Comparison of ENCODE assay signal across 23 mouse cellular contexts in the genomic region with DNA sequence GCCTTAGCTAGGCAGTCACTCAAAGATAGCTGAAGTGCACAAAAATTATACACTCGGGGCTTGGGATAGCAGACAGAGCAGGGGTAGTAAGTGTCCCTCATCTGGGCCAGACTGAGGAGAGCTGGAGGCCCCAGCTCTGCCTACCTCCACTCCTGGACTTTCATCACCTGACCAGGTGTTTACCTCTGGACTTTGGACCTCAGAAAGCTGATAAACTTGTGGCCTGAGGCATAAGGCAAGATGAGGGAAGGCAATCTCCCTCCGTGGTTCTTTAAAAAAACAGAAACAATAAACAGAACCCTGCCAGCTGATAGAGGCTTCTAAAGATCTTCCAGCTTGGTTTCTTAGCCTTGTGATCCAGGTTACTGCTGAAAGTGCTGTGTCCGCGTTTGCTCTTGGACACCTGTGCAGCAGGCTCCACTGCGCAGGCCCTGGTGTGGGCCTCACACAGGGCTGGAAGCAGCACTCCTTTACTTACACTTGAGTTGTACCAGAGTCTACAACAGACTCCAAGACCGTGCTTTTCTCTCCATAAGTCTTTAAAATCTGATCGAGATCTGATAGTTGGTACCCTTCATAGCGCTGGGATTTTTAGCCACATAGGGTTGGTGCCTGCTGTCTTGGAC. TPM values are rescaled to one million over a fixed set of nuclear protein-coding genes. Genes with fewer than 3 reads are reported as not detected.
DNase-seq lines count a peak whose midpoint lies in the region; ATAC-seq and TF ChIP-seq lines count a peak whose summit lies in the region.
"Had no signal": no experiment of that assay in that cellular context is flagged by ENCODE, and none has a peak within 500 bp of the region (broad histone marks: within the 10 kb centered on the region; RNA-seq: fewer than 3 reads in every experiment).

No protein-coding gene starts in this region.

- H3K9me3 ChIP-seq in kidney, embryonic 15.5 days (replicated peaks): no peaks in the 10 kb centered on the region
- H3K9me3 ChIP-seq in liver, embryonic 12.5 days (replicated peaks): no peaks in the 10 kb centered on the region
- no peaks in the 10 kb centered on the region for H3K9me3 ChIP-seq in stomach, embryonic 14.5 days (ENCODE audit: control insufficient read depth, low read depth, low read length)
- H3K9me3 ChIP-seq in forebrain, postnatal 0 days (ENCODE audit: low read length): no peaks in the 10 kb centered on the region
- H3K9me3 ChIP-seq: embryonic facial prominence, embryonic 10.5 days; hindbrain, embryonic 12.5 days; limb, embryonic 12.5 days; midbrain, embryonic 12.5 days had no signal

- TF ChIP-seq CTCF in forebrain, postnatal 0 days (IDR thresholded peaks at IDR 0.05; ENCODE audit: low read depth): no peak

- H3K27me3 ChIP-seq in kidney, embryonic 15.5 days: no peaks in the 10 kb centered on the region
- H3K27me3 ChIP-seq in liver, embryonic 12.5 days (replicated peaks): no peaks in the 10 kb centered on the region
- no peaks in the 10 kb centered on the region for H3K27me3 ChIP-seq in stomach, embryonic 14.5 days (ENCODE audit: control insufficient read depth, insufficient read depth, low read length)
- no peaks in the 10 kb centered on the region for H3K27me3 ChIP-seq in forebrain, postnatal 0 days (ENCODE audit: insufficient read depth, low read length)
- H3K27me3 ChIP-seq: hindbrain, embryonic 12.5 days; limb, embryonic 12.5 days; midbrain, embryonic 12.5 days had no signal

- ATAC-seq in kidney, embryonic 15.5 days (replicated peaks; ENCODE audit: low FRiP score): no peak
- no peak for ATAC-seq in liver, embryonic 12.5 days
- ATAC-seq in stomach, embryonic 14.5 days (ENCODE audit: insufficient number of reproducible peaks, insufficient read depth, low FRiP score, low read depth): peak; percentile 79
- no peak for ATAC-seq in activated CD4-positive, CD25-positive, alpha-beta regulatory T cell, adult 4 months
- no peak for ATAC-seq in forebrain, postnatal 0 days
- ATAC-seq: forebrain, embryonic 16.5 days had no signal

- WGBS in kidney, embryonic 15.5 days: 91% methylated on average over 8 of the region's 8 CpGs
- 91% methylated on average over 8 of the region's 8 CpGs for WGBS in liver, embryonic 12.5 days (ENCODE audit: insufficient replicate concordance)
- 83% methylated on average over 8 of the region's 8 CpGs for WGBS in stomach, embryonic 14.5 days
- WGBS in forebrain, postnatal 0 days: 98% methylated on average over 8 of the region's 8 CpGs

- no peak overlapping the region for H3K27ac ChIP-seq in kidney, embryonic 15.5 days
- peak overlapping the region; percentile 17; the same call in 1 of the 2 replicates for H3K27ac ChIP-seq in liver, embryonic 12.5 days
- H3K27ac ChIP-seq in stomach, embryonic 14.5 days (ENCODE audit: low read length): peak overlapping the region; percentile 44; the same call in 1 of the 2 replicates
- H3K27ac ChIP-seq in forebrain, postnatal 0 days (ENCODE audit: low read depth, low read length): no peak overlapping the region
- H3K27ac ChIP-seq: embryonic facial prominence, embryonic 10.5 days; heart, adult 2 months; hindbrain, embryonic 12.5 days; limb, embryonic 12.5 days; midbrain, embryonic 12.5 days had no signal

- H3K9ac ChIP-seq in kidney, embryonic 15.5 days: no peak overlapping the region
- no peak overlapping the region for H3K9ac ChIP-seq in liver, embryonic 12.5 days
- H3K9ac ChIP-seq in stomach, embryonic 14.5 days (replicated peaks; ENCODE audit: low read depth, low read length): no peak overlapping the region
- no peak overlapping the region for H3K9ac ChIP-seq in forebrain, postnatal 0 days
- H3K9ac ChIP-seq: hindbrain, embryonic 12.5 days; limb, embryonic 12.5 days; midbrain, embryonic 12.5 days had no signal

- no peak overlapping the region for H3K4me3 ChIP-seq in kidney, embryonic 15.5 days (replicated peaks)
- H3K4me3 ChIP-seq in liver, embryonic 12.5 days: no peak overlapping the region
- H3K4me3 ChIP-seq in stomach, embryonic 14.5 days (ENCODE audit: low read depth, low read length): no peak overlapping the region
- H3K4me3 ChIP-seq in forebrain, postnatal 0 days (ENCODE audit: low read depth, low read length): no peak overlapping the region
- H3K4me3 ChIP-seq: embryonic facial prominence, embryonic 10.5 days; heart, adult 2 months; hindbrain, embryonic 12.5 days; limb, embryonic 12.5 days; midbrain, embryonic 12.5 days had no signal

- H3K36me3 ChIP-seq in kidney, embryonic 15.5 days: peaks cover 94% of the 10 kb centered on the region
- H3K36me3 ChIP-seq in liver, embryonic 12.5 days: peaks cover 100% of the 10 kb centered on the region
- peaks cover 89% of the 10 kb centered on the region for H3K36me3 ChIP-seq in stomach, embryonic 14.5 days (ENCODE audit: control insufficient read depth, insufficient read depth, low read length)
- H3K36me3 ChIP-seq in forebrain, postnatal 0 days (ENCODE audit: insufficient read depth): peaks cover 90% of the 10 kb centered on the region

- no peak overlapping the region for H3K4me2 ChIP-seq in kidney, embryonic 15.5 days
- no peak overlapping the region for H3K4me2 ChIP-seq in liver, embryonic 12.5 days
- H3K4me2 ChIP-seq in stomach, embryonic 14.5 days (replicated peaks; ENCODE audit: low read depth, low read length): no peak overlapping the region
- H3K4me2 ChIP-seq in forebrain, postnatal 0 days (ENCODE audit: low read depth): no peak overlapping the region
- H3K4me2 ChIP-seq: hindbrain, embryonic 12.5 days; limb, embryonic 12.5 days; midbrain, embryonic 12.5 days had no signal

- peak; percentile 36 for DNase-seq in kidney, adult 11 months
- DNase-seq in liver: no peak
- DNase-seq in ovary, postnatal 14 days (ENCODE audit: low spot score): no peak
- no peak for DNase-seq in forebrain, postnatal 0 days
- DNase-seq: adrenal gland, adult 2 months; cerebellum, adult 11 months; cerebellum, postnatal 10 days; gastrocnemius, postnatal 14 days; heart, adult 2 months; kidney, postnatal 14 days; lung, adult 2 months; lung, postnatal 14 days had no signal

- H3K4me1 ChIP-seq in kidney, embryonic 15.5 days: peaks cover 19% of the 10 kb centered on the region
- peaks cover 11% of the 10 kb centered on the region; the same call in 1 of the 2 replicates for H3K4me1 ChIP-seq in liver, embryonic 12.5 days
- no peaks in the 10 kb centered on the region for H3K4me1 ChIP-seq in stomach, embryonic 14.5 days (ENCODE audit: control insufficient read depth, insufficient read depth, low read length)
- H3K4me1 ChIP-seq in forebrain, postnatal 0 days (ENCODE audit: insufficient read depth): no peaks in the 10 kb centered on the region
- H3K4me1 ChIP-seq: embryonic facial prominence, embryonic 10.5 days; hindbrain, embryonic 12.5 days; limb, embryonic 12.5 days; midbrain, embryonic 12.5 days had no signal

RNA-seq across cellular contexts. Expression of a gene that starts 19.9 kb away (rescaled TPM):
- polyA plus RNA-seq in kidney, embryonic 15.5 days (2015; fragmentation: Nextera tagmentation; extraction: Ambion mirVana): 15.5 and 17.1 TPM in 2 replicates
- 14.5 and 17.6 TPM in 2 replicates for polyA plus RNA-seq in liver, embryonic 12.5 days (2016; fragmentation: Nextera tagmentation; extraction: Ambion mirVana)
- 16.3 and 20.6 TPM in 2 replicates for polyA plus RNA-seq in stomach, embryonic 14.5 days (2014; fragmentation: Nextera tagmentation; extraction: Ambion mirVana)
- 10 to 100 TPM; 14.0 to 16.1 TPM for polyA plus RNA-seq in activated CD4-positive, CD25-positive, alpha-beta regulatory T cell, adult 4 months (2017; shearing (Covaris generic))
- total RNA-seq in forebrain, postnatal 0 days (2014; rRNA removed): 36.7 and 57.5 TPM in 2 replicates
- 9.4 and 11.0 TPM in 2 replicates for polyA plus RNA-seq in forebrain, postnatal 0 days (2015; fragmentation: Nextera tagmentation; extraction: Ambion mirVana)

RNA-seq across cellular contexts. Expression of a gene that starts 32.0 kb away (rescaled TPM):
- 51.0 and 55.9 TPM in 2 replicates for polyA plus RNA-seq in kidney, embryonic 15.5 days (2015; fragmentation: Nextera tagmentation; extraction: Ambion mirVana)
- 43.9 and 48.0 TPM in 2 replicates for polyA plus RNA-seq in liver, embryonic 12.5 days (2016; fragmentation: Nextera tagmentation; extraction: Ambion mirVana)
- 53.9 and 55.7 TPM in 2 replicates for polyA plus RNA-seq in stomach, embryonic 14.5 days (2014; fragmentation: Nextera tagmentation; extraction: Ambion mirVana)
- polyA plus RNA-seq in activated CD4-positive, CD25-positive, alpha-beta regulatory T cell, adult 4 months (2017; shearing (Covaris generic)): 1 to 10 TPM; 5.7 to 9.2 TPM
- 40.1 and 61.2 TPM in 2 replicates for total RNA-seq in forebrain, postnatal 0 days (2014; rRNA removed)
- polyA plus RNA-seq in forebrain, postnatal 0 days (2015; fragmentation: Nextera tagmentation; extraction: Ambion mirVana): 105 and 130 TPM in 2 replicates

RNA-seq across cellular contexts. Expression of a gene that starts 33.0 kb away (rescaled TPM):
- 327 and 334 TPM in 2 replicates for polyA plus RNA-seq in kidney, embryonic 15.5 days (2015; fragmentation: Nextera tagmentation; extraction: Ambion mirVana)
- 182 and 187 TPM in 2 replicates for polyA plus RNA-seq in liver, embryonic 12.5 days (2016; fragmentation: Nextera tagmentation; extraction: Ambion mirVana)
- 266 and 292 TPM in 2 replicates for polyA plus RNA-seq in stomach, embryonic 14.5 days (2014; fragmentation: Nextera tagmentation; extraction: Ambion mirVana)
- polyA plus RNA-seq in activated CD4-positive, CD25-positive, alpha-beta regulatory T cell, adult 4 months (2017; shearing (Covaris generic)): 100 to 1,000 TPM in 1 of 2 experiments, 10 to 100 TPM in 1; 75.9 to 106 TPM
- 114 and 122 TPM in 2 replicates for total RNA-seq in forebrain, postnatal 0 days (2014; rRNA removed)
- 197 and 211 TPM in 2 replicates for polyA plus RNA-seq in forebrain, postnatal 0 days (2015; fragmentation: Nextera tagmentation; extraction: Ambion mirVana)

RNA-seq across cellular contexts. Expression of a gene that starts 56.9 kb away (rescaled TPM):
- polyA plus RNA-seq in kidney, embryonic 15.5 days (2015; fragmentation: Nextera tagmentation; extraction: Ambion mirVana): 0.38 and 0.51 TPM in 2 replicates
- 0.33 and 0.36 TPM in 2 replicates for polyA plus RNA-seq in liver, embryonic 12.5 days (2016; fragmentation: Nextera tagmentation; extraction: Ambion mirVana)
- polyA plus RNA-seq in stomach, embryonic 14.5 days (2014; fragmentation: Nextera tagmentation; extraction: Ambion mirVana): 0.17 TPM in 1 of 2 replicates, not detected in the other
- under 1 TPM in 1 of 2 experiments, not detected in 1; 0.22 TPM for polyA plus RNA-seq in activated CD4-positive, CD25-positive, alpha-beta regulatory T cell, adult 4 months (2017; shearing (Covaris generic))
- total RNA-seq in forebrain, postnatal 0 days (2014; rRNA removed): 10.1 and 10.2 TPM in 2 replicates
- polyA plus RNA-seq in forebrain, postnatal 0 days (2015; fragmentation: Nextera tagmentation; extraction: Ambion mirVana): 12.6 and 14.7 TPM in 2 replicates
- total RNA-seq: adrenal gland, adult 2 months; gastrocnemius, postnatal 14 days; heart, adult 2 months; heart, postnatal 25 days; megakaryocyte progenitor cell, adult 5-6 weeks had no signal
- polyA plus RNA-seq: adrenal gland, adult 2 months; heart, adult 2 months; lung, adult 2 months had no signal

Comparison
In these comparisons a context has a peak if more than half of its experiments do, and no peak if none do; other contexts are left out.
1. H3K27ac ChIP-seq: peak in liver, embryonic 12.5 days (single experiment) and stomach, embryonic 14.5 days (single experiment); none in kidney, embryonic 15.5 days (single experiment) and forebrain, postnatal 0 days (single experiment).